Mouse (Mus musculus) heart, adult 2 months (tissue): ENCODE measurements around the gene Tbc1d2b.

Experiments
- CTCF ChIP-seq: fragments of 200-600 bp; IDR thresholded peaks from 2 replicates; pipeline ENCODE4 v1.8.1; 2022; ENCODE audit warnings: antibody characterized with exemption, mild to moderate bottlenecking, moderate library complexity
- EP300 ChIP-seq: fragments of 200-500 bp; IDR thresholded peaks from 2 replicates; pipeline ENCODE4 v1.6.1; 2011; ENCODE audit warnings: low read depth, low read length, control low read depth; ENCODE audit not compliant: insufficient read depth
- POLR2A ChIP-seq: fragments of 200-500 bp; IDR thresholded peaks from 2 replicates; pipeline ENCODE4 v1.6.1; 2011; ENCODE audit warnings: mild to moderate bottlenecking, low read depth, low read length, control low read depth; ENCODE audit not compliant: insufficient read depth

DNA sequence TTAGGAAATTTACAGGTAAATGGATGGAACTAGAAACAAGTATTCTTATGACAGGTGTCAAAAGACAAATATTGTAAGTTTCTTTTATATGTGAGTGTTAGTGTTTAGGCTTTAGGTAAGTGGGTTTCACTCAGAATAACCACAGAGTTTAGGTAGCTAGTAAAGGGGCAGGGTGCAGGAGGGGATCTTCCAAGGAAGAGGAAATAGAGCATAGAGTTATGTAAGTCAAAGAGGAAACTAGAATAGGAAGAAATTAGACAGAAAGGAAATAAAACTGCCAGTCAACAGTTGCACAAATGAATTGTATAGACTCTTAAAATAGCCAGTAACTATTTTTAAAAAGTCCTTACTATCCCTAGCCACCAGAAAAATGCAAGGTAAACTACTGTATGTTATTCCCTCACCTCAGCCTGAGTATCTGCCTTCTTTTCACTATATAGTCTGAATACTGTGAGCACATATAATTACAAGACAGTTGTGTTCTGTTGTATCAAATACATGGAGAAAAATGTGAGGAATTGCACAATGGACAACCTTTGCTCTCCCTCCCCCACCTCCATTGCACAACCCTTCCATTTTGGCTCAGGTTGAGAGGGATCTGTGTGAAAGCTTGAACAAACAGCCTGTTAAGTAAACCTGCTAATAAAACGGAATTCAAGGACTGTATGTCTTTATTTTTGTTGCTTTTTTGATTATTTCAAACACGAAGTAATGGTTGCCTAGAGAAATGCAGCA is 32.7 kb upstream of the Tbc1d2b start:
- TF ChIP-seq POLR2A, result no peak
- TF ChIP-seq EP300, result no peak
- no peak for TF ChIP-seq CTCF
